In genomic region chr15:102401278-102401677, GRCm38 (mm10) we compare ENCODE assay signal across 18 mouse cellular contexts. TPM values are rescaled to one million over a fixed set of nuclear protein-coding genes. Genes with fewer than 3 reads are reported as not detected.
A peak's percentile ranks its signal among the peaks of the same experiment; 100 is the strongest.
DNase-seq lines count a peak whose midpoint lies in the region; ATAC-seq and TF ChIP-seq lines count a peak whose summit lies in the region.
"Had no signal": no experiment of that assay in that cellular context is flagged by ENCODE, and none has a peak within 500 bp of the region (broad histone marks: within the 10 kb centered on the region; RNA-seq: fewer than 3 reads in every experiment).

No protein-coding gene starts in this region.

- peak overlapping the region; percentile 92; the same call in 1 of the 2 replicates for H3K27ac ChIP-seq in heart, embryonic 10.5 days
- H3K27ac ChIP-seq in ES-Bruce4 (ENCODE audit: insufficient read depth, low read length) = peak overlapping the region; percentile 99
- peak overlapping the region; percentile 49; the same call in 1 of the 2 replicates for H3K27ac ChIP-seq in embryonic facial prominence, embryonic 13.5 days
- peak overlapping the region; percentile 83; the same call in 1 of the 2 replicates for H3K27ac ChIP-seq in liver, embryonic 13.5 days
- no peak overlapping the region for H3K27ac ChIP-seq in cerebellum, adult 2 months (ENCODE audit: insufficient read depth, low read length)
- H3K27ac ChIP-seq: hindbrain, embryonic 14.5 days had no signal

- TF ChIP-seq EP300 in ES-Bruce4 (IDR thresholded peaks at IDR 0.05; ENCODE audit: insufficient read depth, low read depth, low read length) = no peak

- no peak overlapping the region for H3K4me2 ChIP-seq in embryonic facial prominence, embryonic 13.5 days
- no peak overlapping the region for H3K4me2 ChIP-seq in liver, embryonic 13.5 days
- H3K4me2 ChIP-seq: hindbrain, embryonic 14.5 days; limb, embryonic 15.5 days had no signal

- ATAC-seq in embryonic facial prominence, embryonic 13.5 days (ENCODE audit: insufficient number of reproducible peaks, insufficient read depth, low FRiP score, low TSS enrichment, low read depth) = no peak
- no peak for ATAC-seq in liver, embryonic 13.5 days (ENCODE audit: low read depth)
- ATAC-seq: intestine, embryonic 16.5 days had no signal

- no peaks in the 10 kb centered on the region for H3K9me3 ChIP-seq in heart, embryonic 10.5 days
- no peaks in the 10 kb centered on the region for H3K9me3 ChIP-seq in ES-Bruce4 (replicated peaks; ENCODE audit: control insufficient read depth, insufficient read depth, low read length, poor library complexity, severe bottlenecking)
- no peaks in the 10 kb centered on the region for H3K9me3 ChIP-seq in embryonic facial prominence, embryonic 13.5 days
- no peaks in the 10 kb centered on the region for H3K9me3 ChIP-seq in liver, embryonic 13.5 days (replicated peaks)
- H3K9me3 ChIP-seq: limb, embryonic 15.5 days had no signal

- no peak for TF ChIP-seq POLR2A in ES-Bruce4 (IDR thresholded peaks at IDR 0.05; ENCODE audit: insufficient read depth, low read length)
- no peak for TF ChIP-seq POLR2A in cerebellum, adult 2 months (IDR thresholded peaks at IDR 0.05; ENCODE audit: borderline replicate concordance, insufficient read depth, low read length)

- DNase-seq in heart, embryonic 10.5 days (ENCODE audit: low spot score) = peak; percentile 82
- no peak for DNase-seq in heart, postnatal 25 days (ENCODE audit: low spot score)
- peak; percentile 34 for DNase-seq in liver, embryonic 13.5 days
- DNase-seq in cerebellum, adult 2 months = no peak
- no peak for DNase-seq in urinary bladder, adult 18-20 months (ENCODE audit: low spot score in 2 of 2)
- no peak for DNase-seq in spleen, adult 12 weeks (ENCODE audit: low spot score)
- DNase-seq: adrenal gland, adult 8-10 months; cerebellum, postnatal 10 days; gastrocnemius, postnatal 14 days; lung, postnatal 4 days; right cerebral cortex, postnatal 25 days; thymus, adult 2 months had no signal

- no peaks in the 10 kb centered on the region for H3K36me3 ChIP-seq in heart, embryonic 10.5 days
- H3K36me3 ChIP-seq in ES-Bruce4 (ENCODE audit: control insufficient read depth, insufficient read depth, low read length, poor library complexity, severe bottlenecking) = no peaks in the 10 kb centered on the region
- H3K36me3 ChIP-seq in embryonic facial prominence, embryonic 13.5 days = no peaks in the 10 kb centered on the region
- no peaks in the 10 kb centered on the region for H3K36me3 ChIP-seq in liver, embryonic 13.5 days
- H3K36me3 ChIP-seq: limb, embryonic 15.5 days had no signal

- no peaks in the 10 kb centered on the region for H3K27me3 ChIP-seq in heart, embryonic 10.5 days (ENCODE audit: insufficient read depth, poor library complexity, severe bottlenecking)
- H3K27me3 ChIP-seq in ES-Bruce4 (ENCODE audit: control insufficient read depth, insufficient read depth, low read length, poor library complexity, severe bottlenecking) = no peaks in the 10 kb centered on the region
- no peaks in the 10 kb centered on the region for H3K27me3 ChIP-seq in embryonic facial prominence, embryonic 13.5 days
- H3K27me3 ChIP-seq in liver, embryonic 13.5 days = no peaks in the 10 kb centered on the region
- no peaks in the 10 kb centered on the region for H3K27me3 ChIP-seq in cerebellum, adult 2 months (ENCODE audit: control insufficient read depth, insufficient read depth, low read length)
- H3K27me3 ChIP-seq: limb, embryonic 15.5 days had no signal

- no peak for TF ChIP-seq CTCF in ES-Bruce4 (IDR thresholded peaks at IDR 0.05; ENCODE audit: low read depth, low read length)
- no peak for TF ChIP-seq CTCF in cerebellum, adult 2 months (IDR thresholded peaks at IDR 0.05; ENCODE audit: borderline replicate concordance, insufficient read depth, low read depth, low read length)

- H3K4me3 ChIP-seq in heart, embryonic 10.5 days = no peak overlapping the region
- no peak overlapping the region for H3K4me3 ChIP-seq in ES-Bruce4 (ENCODE audit: low read depth, low read length)
- H3K4me3 ChIP-seq in embryonic facial prominence, embryonic 13.5 days = no peak overlapping the region
- no peak overlapping the region for H3K4me3 ChIP-seq in liver, embryonic 13.5 days (replicated peaks)
- H3K4me3 ChIP-seq in cerebellum, adult 2 months (replicated peaks; ENCODE audit: insufficient read depth, low read depth, low read length) = no peak overlapping the region
- H3K4me3 ChIP-seq: limb, embryonic 15.5 days had no signal

- WGBS in heart, embryonic 10.5 days = 40% methylated on average over 2 of the region's 2 CpGs
- 63% methylated on average over 2 of the region's 2 CpGs for WGBS in embryonic facial prominence, embryonic 13.5 days
- WGBS in liver, embryonic 13.5 days (ENCODE audit: insufficient replicate concordance) = 36% methylated on average over 2 of the region's 2 CpGs
- 87% methylated on average over 2 of the region's 2 CpGs for WGBS in cerebellum, adult 2 months

- peaks cover 28% of the 10 kb centered on the region for H3K4me1 ChIP-seq in heart, embryonic 10.5 days
- peaks cover 5% of the 10 kb centered on the region for H3K4me1 ChIP-seq in ES-Bruce4 (ENCODE audit: control insufficient read depth, insufficient read depth, low read length)
- H3K4me1 ChIP-seq in embryonic facial prominence, embryonic 13.5 days = peaks cover 27% of the 10 kb centered on the region
- peaks cover 64% of the 10 kb centered on the region for H3K4me1 ChIP-seq in liver, embryonic 13.5 days (replicated peaks)
- 0 out of 2 replicates have a peak, but pooled peaks cover 5% of the 10 kb centered on the region for H3K4me1 ChIP-seq in cerebellum, adult 2 months (ENCODE audit: control insufficient read depth, insufficient read depth, low read length)

- intact Hi-C loops in heart, postnatal 25 days (cut with DNase I) = loop anchor here (10.0 kb wide), 1 partner anchor 296 kb away; the partner anchor contains the start of gene Tns2

- peak overlapping the region; percentile 87; the same call in 1 of the 2 replicates for H3K9ac ChIP-seq in ES-Bruce4 (ENCODE audit: low read depth, poor library complexity, severe bottlenecking)
- no peak overlapping the region for H3K9ac ChIP-seq in embryonic facial prominence, embryonic 13.5 days
- H3K9ac ChIP-seq in liver, embryonic 13.5 days = no peak overlapping the region
- H3K9ac ChIP-seq: hindbrain, embryonic 14.5 days; limb, embryonic 15.5 days had no signal

RNA-seq across cellular contexts. Expression of gene Sp1, which starts 4.7 kb away (rescaled TPM):
- 5.7 and 7.6 TPM in 2 replicates for polyA plus RNA-seq in heart, embryonic 10.5 days (2016; fragmentation: Nextera tagmentation; extraction: Ambion mirVana)
- total RNA-seq in heart, postnatal 25 days (2021) = 10 to 100 TPM; 42.7 to 44.4 TPM
- 103 and 106 TPM in 2 replicates for polyA plus RNA-seq in ES-Bruce4 (2011; ENCODE audit: insufficient read depth, insufficient read length, low read depth, missing spikeins)
- 12.3 and 14.1 TPM in 2 replicates for polyA plus RNA-seq in embryonic facial prominence, embryonic 13.5 days (2015; fragmentation: Nextera tagmentation; extraction: Ambion mirVana)
- 4.0 and 4.3 TPM in 2 replicates for polyA plus RNA-seq in liver, embryonic 13.5 days (2015; fragmentation: Nextera tagmentation; extraction: Ambion mirVana)
- 12.6 and 14.1 TPM in 2 replicates for polyA plus RNA-seq in cerebellum, adult 2 months (2012; rRNA removed)

RNA-seq across cellular contexts. Expression of gene Sp7, which starts 34.3 kb away (rescaled TPM):
- polyA plus RNA-seq in heart, embryonic 10.5 days (2016; fragmentation: Nextera tagmentation; extraction: Ambion mirVana) = 0.37 and 1.5 TPM in 2 replicates
- not detected for total RNA-seq in heart, postnatal 25 days (2021)
- polyA plus RNA-seq in ES-Bruce4 (2011; ENCODE audit: insufficient read depth, insufficient read length, low read depth, missing spikeins) = not detected in 2 replicates
- polyA plus RNA-seq in embryonic facial prominence, embryonic 13.5 days (2015; fragmentation: Nextera tagmentation; extraction: Ambion mirVana) = 24.1 and 32.7 TPM in 2 replicates
- 0.07 and 0.09 TPM in 2 replicates for polyA plus RNA-seq in liver, embryonic 13.5 days (2015; fragmentation: Nextera tagmentation; extraction: Ambion mirVana)
- polyA plus RNA-seq in cerebellum, adult 2 months (2012; rRNA removed) = 1.4 TPM in 2 replicates

RNA-seq across cellular contexts. Expression of gene Amhr2, which starts 43.9 kb away (rescaled TPM):
- 1.6 and 2.4 TPM in 2 replicates for polyA plus RNA-seq in heart, embryonic 10.5 days (2016; fragmentation: Nextera tagmentation; extraction: Ambion mirVana)
- under 1 TPM; 0.68 to 0.84 TPM for total RNA-seq in heart, postnatal 25 days (2021)
- polyA plus RNA-seq in ES-Bruce4 (2011; ENCODE audit: insufficient read depth, insufficient read length, low read depth, missing spikeins) = 1.8 and 2.8 TPM in 2 replicates
- polyA plus RNA-seq in embryonic facial prominence, embryonic 13.5 days (2015; fragmentation: Nextera tagmentation; extraction: Ambion mirVana) = not detected in 2 replicates
- 0.14 and 0.42 TPM in 2 replicates for polyA plus RNA-seq in liver, embryonic 13.5 days (2015; fragmentation: Nextera tagmentation; extraction: Ambion mirVana)
- polyA plus RNA-seq in cerebellum, adult 2 months (2012; rRNA removed) = 3.2 TPM in 2 replicates
- polyA plus RNA-seq: neural tube, embryonic 11.5 days had no signal

RNA-seq across cellular contexts. Expression of gene Aaas, which starts 50.7 kb away (rescaled TPM):
- polyA plus RNA-seq in heart, embryonic 10.5 days (2016; fragmentation: Nextera tagmentation; extraction: Ambion mirVana) = 87.7 and 96.4 TPM in 2 replicates
- total RNA-seq in heart, postnatal 25 days (2021) = 10 to 100 TPM; 10.2 to 11.2 TPM
- polyA plus RNA-seq in ES-Bruce4 (2011; ENCODE audit: insufficient read depth, insufficient read length, low read depth, missing spikeins) = 196 and 252 TPM in 2 replicates
- 72.9 and 80.6 TPM in 2 replicates for polyA plus RNA-seq in embryonic facial prominence, embryonic 13.5 days (2015; fragmentation: Nextera tagmentation; extraction: Ambion mirVana)
- polyA plus RNA-seq in liver, embryonic 13.5 days (2015; fragmentation: Nextera tagmentation; extraction: Ambion mirVana) = 60.9 and 61.9 TPM in 2 replicates
- 29.7 and 33.1 TPM in 2 replicates for polyA plus RNA-seq in cerebellum, adult 2 months (2012; rRNA removed)

RNA-seq across cellular contexts. Expression of gene Prr13, which starts 57.5 kb away (rescaled TPM):
- polyA plus RNA-seq in heart, embryonic 10.5 days (2016; fragmentation: Nextera tagmentation; extraction: Ambion mirVana) = 82.8 and 101 TPM in 2 replicates
- 10 to 100 TPM; 20.6 to 21.0 TPM for total RNA-seq in heart, postnatal 25 days (2021)
- 49.7 and 55.4 TPM in 2 replicates for polyA plus RNA-seq in ES-Bruce4 (2011; ENCODE audit: insufficient read depth, insufficient read length, low read depth, missing spikeins)
- polyA plus RNA-seq in embryonic facial prominence, embryonic 13.5 days (2015; fragmentation: Nextera tagmentation; extraction: Ambion mirVana) = 74.8 and 79.2 TPM in 2 replicates
- polyA plus RNA-seq in liver, embryonic 13.5 days (2015; fragmentation: Nextera tagmentation; extraction: Ambion mirVana) = 108 and 112 TPM in 2 replicates
- 160 and 164 TPM in 2 replicates for polyA plus RNA-seq in cerebellum, adult 2 months (2012; rRNA removed)

Comparison
In these comparisons a context has a peak if more than half of its experiments do, and no peak if none do; other contexts are left out.
1. DNase-seq: peak in heart, embryonic 10.5 days (single experiment) and liver, embryonic 13.5 days (single experiment); none in heart, postnatal 25 days (single experiment), cerebellum, adult 2 months (0 of 2), urinary bladder, adult 18-20 months (0 of 2) and spleen, adult 12 weeks (single experiment).